Mouse (Mus musculus) 3T3-L1 (cell line): ENCODE data around the gene Eif3a.

Source experiments
- DNase-seq: peaks from one replicate; pipeline ENCODE4 v3.0.0-alpha.2; 2015; ENCODE audit warnings: low read depth, low spot score

Gene Eif3a

DNA sequence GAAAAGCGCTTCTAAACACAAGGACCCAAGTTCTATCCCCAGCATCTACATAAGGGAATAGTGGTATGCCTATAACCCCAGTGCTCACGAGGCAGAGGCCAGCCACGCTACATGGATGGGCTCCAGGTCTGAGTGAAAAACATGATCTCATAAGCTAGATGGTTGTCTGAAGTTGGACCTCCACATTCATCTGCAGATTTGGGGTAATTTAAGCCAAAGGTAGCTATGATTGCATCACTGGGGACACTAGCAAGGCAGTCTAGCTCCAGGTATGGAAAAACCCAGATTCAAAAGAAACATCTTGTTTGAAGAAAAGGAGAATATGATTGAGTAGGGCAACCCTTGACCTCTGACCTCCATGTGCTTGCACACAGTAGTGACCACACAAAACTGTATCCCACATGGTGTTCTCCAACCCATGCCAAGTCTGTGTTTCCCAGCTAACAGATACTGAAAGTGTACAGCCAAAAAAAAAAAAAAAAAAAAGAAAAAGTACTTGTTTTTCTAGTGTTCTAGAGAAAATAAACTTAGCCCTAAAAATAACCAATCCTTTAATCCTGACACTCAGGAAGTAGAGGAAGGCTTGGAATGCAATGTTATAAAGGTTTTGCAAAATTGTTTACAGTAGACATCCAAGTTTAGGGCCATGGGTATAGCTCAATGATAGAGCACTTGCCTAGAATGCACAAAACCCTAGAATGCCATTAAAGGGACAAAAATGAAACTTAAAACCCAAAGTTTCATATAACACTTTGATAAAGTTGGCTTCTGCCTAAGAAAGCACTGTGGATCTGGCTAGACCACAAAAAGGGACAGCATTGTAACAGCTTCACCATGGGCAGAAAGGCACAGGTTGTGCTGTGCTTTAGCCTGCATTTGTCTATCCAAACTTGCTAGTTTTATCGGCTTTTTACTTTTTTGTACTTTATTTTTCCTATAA, 31.3 kb downstream of the Eif3a start:
- peak; percentile 58 for DNase-seq

DNA sequence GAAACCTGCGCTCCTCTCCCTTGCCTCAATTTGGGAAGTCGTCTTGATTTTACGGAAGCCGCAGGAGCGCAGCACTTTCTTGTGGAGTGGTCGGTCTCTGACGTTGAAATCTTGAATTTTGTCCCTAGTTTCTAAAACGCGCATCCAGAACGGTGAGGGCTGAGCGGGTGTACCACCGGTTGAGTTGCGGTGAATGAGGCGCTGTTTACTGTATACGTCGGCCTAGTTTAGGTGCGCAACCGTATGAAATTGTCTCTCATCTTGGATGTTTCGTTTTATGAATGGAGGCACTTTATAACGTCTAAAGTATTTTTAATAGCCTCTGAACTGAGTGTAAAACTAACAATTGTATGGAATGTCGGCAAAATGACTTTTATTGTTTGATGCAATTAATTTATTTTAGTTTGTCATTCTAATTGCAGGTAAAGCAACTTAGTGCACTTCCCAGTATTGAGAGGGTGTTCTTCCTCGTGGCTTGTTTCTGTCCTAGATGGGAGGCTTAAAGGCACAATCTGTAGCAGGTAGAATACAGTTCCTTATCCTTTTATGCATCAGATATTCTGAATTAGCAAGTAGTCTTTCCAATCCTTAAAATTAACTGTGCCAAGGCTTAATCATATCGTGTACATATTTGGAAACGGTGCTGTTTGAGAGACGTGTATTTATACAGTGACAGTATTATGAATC, 33.2 kb downstream of the Eif3a start:
- peak; percentile 34 for DNase-seq

DNA sequence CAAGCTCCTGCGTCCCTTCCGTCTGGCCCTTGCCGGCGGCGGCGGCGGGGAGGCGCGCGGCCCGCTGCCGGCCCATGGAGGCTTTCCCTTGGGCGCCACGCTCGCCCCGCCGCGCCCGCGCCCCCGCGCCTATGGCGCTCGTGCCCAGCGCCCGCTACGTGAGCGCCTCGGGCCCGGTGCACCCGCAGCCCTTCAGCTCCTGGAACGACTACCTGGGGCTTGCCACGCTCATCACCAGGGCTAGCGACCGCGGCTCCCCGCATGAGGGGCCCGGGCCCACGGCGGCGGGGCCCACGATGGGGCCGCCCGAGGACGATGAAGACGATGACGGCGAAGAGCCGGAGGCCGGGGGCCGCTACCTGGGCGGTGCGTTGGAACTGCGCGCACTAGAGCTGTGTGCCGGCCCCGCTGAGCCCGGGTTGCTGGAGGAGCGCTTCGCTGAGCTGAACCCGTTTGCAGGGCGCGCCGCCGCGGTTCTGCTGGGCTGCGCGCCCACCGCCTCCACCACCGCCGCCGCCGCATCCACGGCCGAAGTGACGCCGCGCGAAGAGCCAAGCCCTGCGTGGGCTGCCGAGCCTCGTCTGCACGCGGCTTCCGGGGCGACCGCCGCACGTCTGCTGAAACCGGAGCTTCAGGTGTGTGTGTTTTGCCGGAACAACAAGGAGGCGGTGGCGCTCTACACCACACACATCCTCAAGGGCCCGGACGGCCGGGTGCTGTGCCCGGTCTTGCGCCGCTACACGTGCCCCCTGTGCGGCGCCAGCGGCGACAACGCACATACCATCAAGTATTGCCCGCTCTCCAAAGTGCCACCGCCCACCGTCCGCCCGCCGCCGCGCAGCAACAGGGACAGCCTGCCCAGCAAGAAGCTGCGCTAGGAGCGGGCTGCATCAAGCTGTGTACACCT, 34.0 kb downstream of the Eif3a start:
- DNase-seq = peak; percentile 50

DNA sequence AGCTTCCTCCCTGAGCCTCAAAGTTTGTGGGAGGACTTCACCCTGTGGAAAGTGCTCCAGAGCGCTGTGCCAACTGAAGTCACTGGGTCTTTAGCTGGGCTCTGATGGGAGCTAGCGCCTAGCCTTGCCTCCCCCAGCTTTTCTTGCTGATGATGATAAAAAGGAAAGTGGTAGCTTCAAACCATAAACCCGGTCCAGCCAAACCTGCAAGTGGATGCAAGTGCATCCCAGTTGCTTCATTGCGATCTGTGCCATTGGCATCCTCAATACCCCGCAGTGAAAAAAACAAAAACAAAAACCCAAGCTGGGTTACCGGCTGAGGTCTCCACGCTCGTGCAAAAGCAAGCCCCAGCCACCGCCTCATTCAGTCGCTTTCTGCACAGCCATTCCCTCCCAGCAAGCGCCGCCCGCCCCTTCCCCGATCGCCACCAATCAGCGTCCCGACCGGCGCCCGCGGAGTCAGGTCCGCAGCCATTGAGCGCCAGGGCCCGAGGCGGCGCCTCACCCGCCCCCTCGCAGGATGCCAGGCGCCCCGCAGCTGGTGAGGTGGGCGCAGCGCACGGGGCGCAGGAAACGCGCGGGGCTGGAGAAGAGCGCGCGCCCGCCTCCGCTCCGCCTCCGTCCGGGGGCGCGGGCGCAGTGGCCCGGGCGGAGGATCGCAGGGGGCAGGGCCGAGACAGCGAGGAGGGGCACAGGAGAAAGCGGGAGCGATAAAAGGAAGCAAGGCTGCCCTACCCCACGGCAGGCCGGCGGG, 34.8 kb downstream of the Eif3a start, which contains the start of gene Nanos1:
Gene Nanos1, plus strand, starts transcription at position 550 of the 754 bp plus-strand sequence.
- peak; percentile 82 for DNase-seq

DNA sequence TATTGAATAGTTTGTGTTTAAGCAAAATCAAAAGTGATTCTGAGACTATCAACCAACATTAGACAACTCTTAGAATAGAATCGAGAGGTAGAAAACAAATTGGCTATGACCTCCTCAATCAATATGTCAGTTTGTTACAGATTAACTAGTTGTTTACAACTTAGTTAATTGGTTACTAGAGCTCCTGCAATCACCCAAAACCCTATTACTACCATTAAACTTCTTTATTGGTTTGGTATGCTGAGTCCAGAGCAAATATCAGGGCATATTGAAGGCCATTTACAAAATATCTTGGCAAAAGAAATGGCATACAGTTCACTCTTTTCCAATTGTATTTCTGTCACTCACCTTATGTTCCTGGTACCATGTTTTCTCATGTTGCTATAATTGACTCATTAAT, 42.7 kb downstream of the Eif3a start:
- DNase-seq = no peak

DNA sequence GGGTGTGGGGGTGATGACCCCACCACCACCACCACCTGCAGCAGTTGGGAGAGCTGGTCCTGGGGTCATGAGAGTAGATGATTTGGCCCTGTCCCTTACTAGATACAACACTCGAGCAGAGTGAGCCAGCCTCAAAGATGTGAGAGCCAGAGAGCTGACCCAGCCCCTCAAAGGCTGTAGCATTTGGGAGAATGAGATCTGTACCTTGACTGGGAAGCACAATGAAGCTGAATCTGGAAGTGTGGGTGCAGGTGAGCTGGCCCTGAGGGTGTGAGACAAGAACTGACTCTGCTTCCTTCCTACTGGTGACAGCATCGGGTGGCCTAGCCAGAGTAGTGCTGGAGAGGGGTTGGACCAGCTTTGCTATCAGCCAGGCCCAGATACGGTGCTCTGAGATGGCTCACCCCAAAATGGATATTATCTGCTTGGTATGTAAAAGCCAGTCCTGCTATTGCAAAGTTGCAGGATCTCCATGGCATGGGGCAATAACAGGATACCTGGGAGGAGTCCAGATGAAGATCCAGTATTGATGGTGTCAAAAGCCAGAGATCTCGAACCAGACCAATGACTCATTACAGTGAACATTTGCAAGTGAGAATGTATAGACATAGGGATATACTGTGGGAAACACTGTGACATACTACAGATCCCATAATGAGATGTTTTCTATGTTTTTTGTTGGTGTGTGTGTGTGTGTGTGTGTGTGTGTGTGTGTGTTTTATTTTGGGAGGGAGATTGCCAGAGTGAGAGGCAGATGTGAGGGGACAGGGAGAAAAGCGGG, 46.5 kb downstream of the Eif3a start:
- no peak for DNase-seq

DNA sequence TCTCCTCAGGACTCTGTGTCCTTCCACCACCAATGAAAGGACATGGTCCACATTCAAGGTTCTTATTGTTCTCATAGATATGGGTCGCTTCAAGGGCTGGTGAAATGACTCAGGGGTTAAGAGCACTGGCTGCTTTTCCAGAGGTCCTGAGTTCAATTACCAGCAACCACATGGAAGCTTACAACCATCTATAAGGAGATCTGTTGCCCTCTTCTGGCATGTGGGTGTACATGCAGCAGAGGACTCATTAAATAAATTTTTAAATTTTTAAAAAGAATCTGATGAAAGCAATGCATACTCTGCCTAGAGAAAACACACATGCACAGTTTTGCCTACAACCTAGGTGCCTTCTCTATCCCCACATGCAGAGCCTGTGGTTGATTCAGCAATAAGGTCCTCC, 49.9 kb downstream of the Eif3a start:
- no peak for DNase-seq

DNA sequence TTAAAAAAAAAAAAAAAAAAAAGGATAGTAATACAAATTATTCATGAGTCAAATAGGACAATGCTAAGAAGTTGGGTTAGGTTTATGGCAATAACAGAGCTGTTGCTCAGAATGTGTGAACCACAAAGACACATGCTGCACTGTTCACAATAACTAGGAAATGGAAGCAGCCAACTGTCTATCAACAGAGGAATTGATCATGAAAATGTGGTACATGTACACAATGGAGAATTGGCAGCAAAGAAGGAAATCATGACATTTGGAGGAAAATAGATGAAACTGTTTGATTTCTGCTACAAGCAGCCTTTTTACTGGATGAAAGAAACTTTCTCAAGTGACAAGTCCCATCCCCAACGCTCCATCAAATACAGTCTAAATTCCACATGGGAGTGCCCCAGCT, 58.5 kb downstream of the Eif3a start:
- no peak for DNase-seq

DNA sequence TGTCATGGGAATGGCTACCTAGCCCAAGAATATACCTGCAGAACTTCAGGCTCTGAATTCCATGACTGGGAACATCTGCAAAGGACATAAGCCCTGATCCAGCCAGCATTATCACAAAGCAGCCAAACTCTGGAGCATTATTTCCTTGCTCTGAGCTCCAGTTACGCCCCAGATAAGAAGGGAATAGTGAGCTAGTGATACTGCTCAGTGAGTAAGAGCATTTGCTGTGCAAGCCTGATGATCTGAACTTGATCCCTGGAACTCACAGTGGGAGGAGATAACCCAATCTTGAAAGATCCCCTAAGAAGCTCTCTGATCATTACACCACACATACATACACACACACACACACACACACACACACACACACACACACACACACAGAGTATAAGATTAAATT, 59.2 kb downstream of the Eif3a start:
- no peak for DNase-seq

DNA sequence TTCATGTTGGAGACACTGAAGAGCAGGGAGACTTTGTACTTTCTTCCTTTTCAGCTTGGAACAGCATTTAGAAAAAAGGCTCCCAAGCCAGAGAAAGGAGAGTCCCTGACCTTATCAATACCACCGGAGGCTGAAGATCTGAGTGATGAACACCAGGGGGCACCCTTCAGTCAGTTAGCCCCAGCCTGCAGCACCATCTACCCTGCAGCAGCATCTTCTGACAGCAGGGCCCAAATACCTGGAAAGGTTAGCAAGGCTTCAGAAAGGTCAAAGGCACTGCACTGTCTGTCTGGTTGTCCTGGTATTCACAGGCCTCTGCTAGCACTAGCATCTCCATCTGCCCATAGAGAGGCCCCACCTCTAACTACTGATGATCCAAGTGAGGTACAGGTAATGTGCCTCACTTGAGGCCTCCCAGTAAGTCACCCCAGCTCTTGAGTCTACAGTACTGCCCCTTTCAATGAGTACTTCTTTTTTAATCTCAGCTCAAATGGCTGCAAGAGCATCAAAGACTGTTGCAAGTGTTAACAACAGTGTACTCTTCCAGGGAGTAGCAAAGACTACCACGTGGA, 60.1 kb downstream of the Eif3a start:
- DNase-seq = peak; percentile 68

DNA sequence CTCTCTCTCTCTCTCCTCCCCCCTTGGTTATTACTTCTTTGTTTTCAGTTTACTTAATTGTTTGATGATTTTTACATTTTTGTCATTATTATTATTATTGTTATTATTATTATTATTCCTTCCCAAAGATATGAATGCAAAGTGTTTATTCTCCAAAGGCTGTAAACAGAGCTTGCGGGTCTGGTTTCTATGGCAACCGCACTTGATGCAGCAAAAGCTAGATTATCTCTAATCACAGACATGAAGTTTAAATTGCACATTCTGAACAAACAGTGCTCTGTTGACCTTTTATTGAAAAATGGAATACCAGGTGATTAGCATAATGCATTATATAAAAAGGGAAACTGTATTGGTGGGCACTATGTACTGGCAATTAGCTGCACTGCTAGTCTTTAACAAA, 74.1 kb downstream of the Eif3a start:
- no peak for DNase-seq

DNA sequence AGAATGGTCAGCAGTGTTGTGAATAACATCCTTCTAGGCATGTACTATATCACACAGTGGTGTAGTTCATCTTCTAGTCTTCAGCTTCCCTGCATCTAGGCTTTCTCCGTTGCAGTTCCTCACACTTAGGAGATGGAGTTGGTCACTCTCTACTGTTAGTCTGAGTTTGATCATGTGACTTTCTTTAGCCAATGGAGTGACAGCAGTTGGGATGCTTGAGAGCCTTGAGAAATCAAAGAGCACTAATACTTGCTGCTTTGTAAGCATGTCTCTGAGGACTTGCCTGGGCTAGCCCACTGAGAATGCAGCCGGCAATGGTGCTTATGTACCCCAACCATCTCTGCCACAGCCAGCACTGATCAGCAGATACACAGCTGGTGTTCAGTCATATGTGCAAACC, 77.9 kb downstream of the Eif3a start:
- no peak for DNase-seq
